In the genomic region with DNA sequence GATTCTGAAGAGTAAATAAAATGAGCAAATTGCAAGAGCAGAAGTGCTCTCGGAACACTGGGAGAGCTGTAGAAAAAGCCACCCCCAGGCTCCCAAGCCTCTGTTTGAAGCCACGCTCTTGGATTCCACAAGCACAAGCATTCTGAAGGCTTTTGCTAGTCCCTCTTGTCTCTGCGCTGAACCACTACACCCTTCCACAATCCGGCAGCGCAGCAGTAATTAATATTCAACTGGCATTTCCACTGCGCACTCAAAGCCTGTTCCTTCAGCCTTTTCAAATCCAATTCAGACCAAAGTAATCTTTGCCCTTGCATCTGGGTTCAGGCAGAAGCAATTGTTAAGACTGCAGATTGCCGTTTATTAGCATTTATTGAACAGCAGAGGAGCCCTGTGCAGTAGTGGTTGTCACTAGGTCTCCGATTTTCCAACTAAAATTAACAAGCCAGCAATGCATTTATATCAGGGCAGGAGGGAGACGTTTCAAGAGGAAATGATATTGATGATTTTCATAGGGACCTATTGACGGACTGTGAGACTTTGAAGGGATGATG, we compare ENCODE assay signal across 13 mouse cellular contexts.
DNase-seq lines count a peak whose midpoint lies in the region; ATAC-seq and TF ChIP-seq lines count a peak whose summit lies in the region.
"Had no signal": no experiment of that assay in that cellular context is flagged by ENCODE, and none has a peak within 500 bp of the region (broad histone marks: within the 10 kb centered on the region; RNA-seq: fewer than 3 reads in every experiment).

No protein-coding gene starts in this region.

- H3K4me1 ChIP-seq in forebrain, embryonic 14.5 days (ENCODE audit: control insufficient read depth, insufficient read depth, low read length), result peaks cover 15% of the 10 kb centered on the region
- H3K4me1 ChIP-seq in neural tube, embryonic 13.5 days (replicated peaks), result peaks cover 18% of the 10 kb centered on the region
- no peaks in the 10 kb centered on the region for H3K4me1 ChIP-seq in lung, postnatal 0 days (ENCODE audit: insufficient read depth, low read depth, low read length)

- peak overlapping the region; percentile 14 for H3K4me2 ChIP-seq in forebrain, embryonic 14.5 days (ENCODE audit: low read length)
- H3K4me2 ChIP-seq in neural tube, embryonic 13.5 days, result peak overlapping the region; percentile 15
- H3K4me2 ChIP-seq in lung, postnatal 0 days (replicated peaks; ENCODE audit: low read depth, low read length), result no peak overlapping the region
- H3K4me2 ChIP-seq: liver, embryonic 11.5 days had no signal

- H3K27me3 ChIP-seq in forebrain, embryonic 14.5 days (replicated peaks; ENCODE audit: control insufficient read depth, insufficient read depth, low read length), result no peaks in the 10 kb centered on the region
- H3K27me3 ChIP-seq in neural tube, embryonic 13.5 days, result no peaks in the 10 kb centered on the region
- no peaks in the 10 kb centered on the region for H3K27me3 ChIP-seq in lung, postnatal 0 days (replicated peaks; ENCODE audit: insufficient read depth, low read length)

- H3K4me3 ChIP-seq in forebrain, embryonic 14.5 days (ENCODE audit: low read depth, low read length), result no peak overlapping the region
- no peak overlapping the region for H3K4me3 ChIP-seq in neural tube, embryonic 13.5 days
- no peak overlapping the region for H3K4me3 ChIP-seq in lung, postnatal 0 days (ENCODE audit: low read depth, low read length)

- intact Hi-C loops in gastrocnemius, postnatal 36 days (cut with DNase I), result no loop called here

- 6% methylated on average over 10 of the region's 10 CpGs for WGBS in forebrain, embryonic 14.5 days
- WGBS in neural tube, embryonic 13.5 days, result 42% methylated on average over 10 of the region's 10 CpGs
- WGBS in lung, postnatal 0 days, result 80% methylated on average over 10 of the region's 10 CpGs

- H3K36me3 ChIP-seq in forebrain, embryonic 14.5 days (ENCODE audit: control insufficient read depth, insufficient read depth, low read length), result no peaks in the 10 kb centered on the region
- no peaks in the 10 kb centered on the region for H3K36me3 ChIP-seq in neural tube, embryonic 13.5 days
- no peaks in the 10 kb centered on the region for H3K36me3 ChIP-seq in lung, postnatal 0 days (ENCODE audit: insufficient read depth, low read length)

- peak overlapping the region; percentile 1; the same call in 1 of the 2 replicates for H3K9ac ChIP-seq in forebrain, embryonic 14.5 days (ENCODE audit: low read length)
- H3K9ac ChIP-seq in neural tube, embryonic 13.5 days, result no peak overlapping the region
- H3K9ac ChIP-seq in lung, postnatal 0 days (replicated peaks; ENCODE audit: low read depth), result no peak overlapping the region

- no peaks in the 10 kb centered on the region for H3K9me3 ChIP-seq in forebrain, embryonic 14.5 days (replicated peaks; ENCODE audit: control insufficient read depth, low read length)
- H3K9me3 ChIP-seq in neural tube, embryonic 13.5 days, result no peaks in the 10 kb centered on the region
- no peaks in the 10 kb centered on the region for H3K9me3 ChIP-seq in lung, postnatal 0 days (ENCODE audit: low read length)

- no peak for TF ChIP-seq EP300 in lung, postnatal 0 days (IDR thresholded peaks at IDR 0.05)

- no peak overlapping the region for H3K27ac ChIP-seq in forebrain, embryonic 14.5 days (ENCODE audit: low read depth, low read length)
- peak overlapping the region; percentile 9; the same call in 1 of the 2 replicates for H3K27ac ChIP-seq in neural tube, embryonic 13.5 days (replicated peaks)
- H3K27ac ChIP-seq in lung, postnatal 0 days (ENCODE audit: low read length), result no peak overlapping the region

- peak; percentile 84 for ATAC-seq in forebrain, embryonic 14.5 days
- 0 out of 2 replicates have a peak, but pooled peaks have one; percentile 51 for ATAC-seq in neural tube, embryonic 13.5 days (ENCODE audit: low read depth)
- no peak for ATAC-seq in lung, postnatal 0 days

- no peak for TF ChIP-seq CTCF in lung, postnatal 0 days (IDR thresholded peaks at IDR 0.05)

- DNase-seq in kidney, adult 9 months, result peak; percentile 40
- DNase-seq in kidney, adult 11 months, result no peak
- peak; percentile 76 for DNase-seq in forebrain, embryonic 14.5 days (ENCODE audit: low spot score)
- peak; percentile 31 for DNase-seq in layer of hippocampus, postnatal 10 days (ENCODE audit: low spot score in 2 of 2)
- no peak for DNase-seq in gastrocnemius, postnatal 36 days
- DNase-seq in lung, postnatal 0 days (ENCODE audit: low spot score), result no peak
- no peak for DNase-seq in gastrocnemius, postnatal 4 days (ENCODE audit: low spot score in 2 of 2)
- DNase-seq: adrenal gland, adult 8-10 months; cerebellum, adult 2 months; kidney, postnatal 4 days; thymus, postnatal 25 days had no signal

Comparison
In these comparisons a context has a peak if more than half of its experiments do, and no peak if none do; other contexts are left out.
1. DNase-seq: peak in kidney, adult 9 months (single experiment), forebrain, embryonic 14.5 days (single experiment) and layer of hippocampus, postnatal 10 days (2 of 2); none in kidney, adult 11 months (single experiment), gastrocnemius, postnatal 36 days (0 of 2), lung, postnatal 0 days (single experiment) and gastrocnemius, postnatal 4 days (0 of 2).